Mouse (Mus musculus) kidney, embryonic 14.5 days (tissue): ENCODE measurements around the gene Lgalsl. TPM values are rescaled to one million over a fixed set of nuclear protein-coding genes. Genes with fewer than 3 reads are reported as not detected.

Experiments used
- ATAC-seq: fragments of 200-750 bp; cut with Nextera tagmentation; 2 replicates; pipeline ENCODE4 v1.8.0; 2017; ENCODE audit warnings: moderate number of reproducible peaks, mild to moderate bottlenecking, moderate TSS enrichment, moderate library complexity; ENCODE audit not compliant: low FRiP score, low TSS enrichment
- H3K27ac ChIP-seq: fragments of 300-500 bp; sonication (generic); 2 replicates; pipeline ENCODE4 v1.5.1; 2014; ENCODE audit warnings: low read depth, mild to moderate bottlenecking, low read length, moderate library complexity, mixed read lengths
- H3K27me3 ChIP-seq: fragments of 300-500 bp; sonication (generic); 2 replicates; pipeline ENCODE4 v1.6.1; 2014; ENCODE audit warnings: mild to moderate bottlenecking, low read length; ENCODE audit not compliant: control insufficient read depth, insufficient read depth
- H3K36me3 ChIP-seq: fragments of 300-500 bp; sonication (generic); 2 replicates; pipeline ENCODE4 v1.6.1; 2014; ENCODE audit warnings: low read length, mixed read lengths; ENCODE audit not compliant: control insufficient read depth, insufficient read depth
- H3K4me1 ChIP-seq: fragments of 300-500 bp; sonication (generic); 2 replicates; pipeline ENCODE4 v1.6.1; 2014; ENCODE audit warnings: low read length, mixed read lengths; ENCODE audit not compliant: control insufficient read depth, insufficient read depth
- H3K4me2 ChIP-seq: fragments of 300-500 bp; sonication (generic); replicated peaks from 2 replicates; pipeline ENCODE4 v1.6.1; 2014; ENCODE audit warnings: low read depth, mild to moderate bottlenecking, low read length
- H3K4me3 ChIP-seq: fragments of 300-500 bp; sonication (generic); 2 replicates; pipeline ENCODE4 v1.5.1; 2014; ENCODE audit warnings: mild to moderate bottlenecking, low read length
- H3K9ac ChIP-seq: fragments of 300-500 bp; sonication (generic); 2 replicates; pipeline ENCODE4 v1.6.1; 2014; ENCODE audit warnings: low read depth, mild to moderate bottlenecking, low read length, moderate library complexity
- H3K9me3 ChIP-seq: fragments of 300-500 bp; sonication (generic); 2 replicates; pipeline ENCODE4 v1.6.1; 2016; ENCODE audit warnings: low read length; ENCODE audit not compliant: control insufficient read depth
- WGBS: fragments of 180-500 bp; shearing (Covaris S2); extraction: QIAGEN DNeasy Blood & Tissue Kit; methylation state at CpG from one replicate; pipeline ENCODE4 v1.1.7; 2014; 5-methylcytosine and 5-hydroxymethylcytosine counted together
- polyA plus RNA-seq: library from polyadenylated mRNA; unstranded; fragments of >200 nt; fragmentation: Nextera tagmentation; extraction: Ambion mirVana; gene quantifications from 2 replicates; pipeline ENCODE4 v1.2.1, GENCODE M21; 2014

Gene Lgalsl
- polyA plus RNA-seq, 1 experiment from 2014 or later: 30.6 TPM

DNA sequence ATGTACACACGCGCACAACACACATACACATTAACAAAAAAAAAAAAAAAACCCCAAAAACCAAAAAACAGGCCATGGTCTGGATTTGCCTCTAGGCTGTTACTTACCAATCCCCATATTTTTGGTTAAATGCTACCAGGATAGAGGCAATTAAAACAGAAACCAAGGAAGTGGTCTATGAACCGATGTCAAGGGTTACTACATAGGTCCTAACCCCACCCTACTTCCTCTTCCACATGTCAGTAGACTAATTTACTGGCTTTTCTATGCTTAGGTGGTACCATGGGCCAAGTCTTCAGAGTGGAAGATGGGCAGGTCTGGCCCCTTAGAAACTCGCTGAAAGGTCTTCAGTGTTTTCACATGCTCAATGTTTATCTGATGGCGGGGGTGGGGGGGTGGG is 24.2 kb downstream of the Lgalsl start:
- no peak overlapping the region for H3K4me3 ChIP-seq
- H3K9me3 ChIP-seq: no peaks in the 10 kb centered on the region
- H3K4me1 ChIP-seq: no peaks in the 10 kb centered on the region
- no peak for ATAC-seq
- no peaks in the 10 kb centered on the region for H3K36me3 ChIP-seq
- no peak overlapping the region for H3K4me2 ChIP-seq
- no peaks in the 10 kb centered on the region for H3K27me3 ChIP-seq
- H3K27ac ChIP-seq: no peak overlapping the region
- no peak overlapping the region for H3K9ac ChIP-seq
- WGBS: 85% methylated on average over 5 of the region's 5 CpGs

DNA sequence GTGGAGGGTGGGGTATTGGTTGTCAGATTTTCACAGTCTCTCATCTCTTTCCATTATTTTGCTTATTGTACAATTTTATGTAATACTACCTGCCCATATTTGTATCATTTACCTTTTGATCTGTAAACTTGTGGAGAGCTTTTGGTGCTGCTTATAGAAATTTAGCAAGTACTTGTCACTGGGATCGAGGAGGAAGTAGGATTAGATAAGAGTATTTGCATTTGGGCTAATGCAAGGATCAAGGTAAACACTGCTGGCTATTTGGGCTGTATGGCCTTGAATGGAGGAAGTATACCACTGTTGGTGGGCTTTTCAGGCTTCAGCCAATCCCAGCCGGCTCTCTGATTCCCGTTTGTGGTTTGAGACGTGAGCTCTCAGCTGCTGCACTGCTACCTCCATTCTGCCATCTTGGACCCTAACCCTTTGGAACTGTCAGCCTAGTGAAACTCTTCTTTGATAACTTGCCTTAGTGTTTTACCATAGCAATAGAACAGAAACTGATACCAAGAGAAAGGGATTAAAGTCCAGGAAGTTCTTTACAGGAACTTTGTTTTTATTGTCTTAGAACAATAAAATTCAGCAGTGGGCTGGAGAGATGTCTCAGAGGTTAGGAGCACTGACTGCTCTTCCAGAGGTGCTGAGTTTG is 25.1 kb downstream of the Lgalsl start:
- no peaks in the 10 kb centered on the region for H3K4me1 ChIP-seq
- H3K4me3 ChIP-seq: no peak overlapping the region
- no peaks in the 10 kb centered on the region for H3K27me3 ChIP-seq
- H3K4me2 ChIP-seq: no peak overlapping the region
- H3K9ac ChIP-seq: no peak overlapping the region
- ATAC-seq: no peak
- WGBS: 64% methylated on average over 4 of the region's 4 CpGs
- no peaks in the 10 kb centered on the region for H3K9me3 ChIP-seq
- no peaks in the 10 kb centered on the region for H3K36me3 ChIP-seq
- H3K27ac ChIP-seq: no peak overlapping the region

DNA sequence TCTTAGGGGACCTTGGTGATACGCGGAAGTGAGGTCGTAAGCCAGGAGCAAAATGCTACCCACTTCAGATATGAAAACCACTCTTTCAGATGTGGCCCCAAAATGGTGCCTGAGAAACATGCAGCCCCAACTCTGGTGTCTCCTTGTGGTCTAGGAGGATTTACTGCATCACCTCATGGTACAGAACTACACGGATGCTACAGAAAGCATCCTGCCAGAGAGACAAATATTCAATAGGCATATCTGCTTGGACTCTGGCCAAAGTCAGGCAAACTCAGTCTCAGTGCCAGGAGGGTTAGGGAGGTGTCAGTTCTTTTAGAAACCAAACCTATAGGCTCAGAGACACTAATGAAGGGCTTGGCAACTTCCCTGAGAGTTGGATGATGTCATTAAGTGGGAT is 26.4 kb downstream of the Lgalsl start:
- Histone ChIP-seq H3K27me3 (no peaks in the 10 kb centered on the region), H3K4me2 (no peak overlapping the region), H3K4me3 (no peak overlapping the region), H3K9ac (no peak overlapping the region), H3K4me1 (no peaks in the 10 kb centered on the region), H3K36me3 (no peaks in the 10 kb centered on the region), H3K27ac (no peak overlapping the region), H3K9me3 (no peaks in the 10 kb centered on the region)
- WGBS: 91% methylated on average over 4 of the region's 4 CpGs
- ATAC-seq: no peak

DNA sequence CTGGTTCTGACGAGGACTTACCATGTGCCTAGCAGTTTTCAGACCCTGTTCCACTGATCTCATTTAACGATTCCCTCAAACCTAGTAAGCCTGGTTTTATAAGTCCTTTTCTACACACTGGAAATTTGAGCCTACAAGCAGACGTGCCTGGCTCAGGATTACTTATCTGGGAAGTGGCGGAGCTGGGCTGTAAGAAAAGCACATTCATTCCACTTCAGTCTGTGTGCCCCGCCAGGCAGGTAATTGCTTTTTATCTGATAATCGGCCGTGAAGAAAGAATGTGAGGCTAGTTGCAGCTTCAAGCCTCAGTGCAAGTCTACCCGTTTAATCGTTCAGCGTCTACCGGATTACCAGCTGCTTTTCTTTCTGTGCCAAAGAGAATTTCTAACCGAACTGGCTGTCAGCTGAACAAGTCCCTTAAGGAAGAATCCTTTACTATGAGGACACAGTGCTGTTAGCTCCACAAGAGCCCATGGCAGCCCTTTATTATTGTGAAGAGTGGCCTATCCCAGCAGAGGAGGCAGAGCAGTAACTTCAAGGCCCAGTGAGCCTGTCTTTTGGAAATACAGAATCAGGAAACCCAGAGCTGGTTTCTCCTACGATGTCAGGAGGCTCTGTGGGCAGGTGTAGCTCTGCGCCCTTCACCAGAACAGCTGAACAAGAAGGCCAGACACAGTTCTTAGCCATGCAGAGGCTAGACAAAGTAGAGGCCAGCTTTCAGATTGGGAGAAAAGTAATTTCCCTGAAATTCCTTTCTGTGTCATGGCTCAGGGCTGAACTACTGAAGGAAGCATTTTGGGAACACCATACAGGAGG is 30.4 kb downstream of the Lgalsl start:
- Histone ChIP-seq H3K4me1 (no peaks in the 10 kb centered on the region), H3K4me3 (no peak overlapping the region), H3K27ac (no peak overlapping the region; the same call in 1 of the 2 replicates), H3K9me3 (peaks cover 2% of the 10 kb centered on the region; the same call in 1 of the 2 replicates), H3K9ac (no peak overlapping the region), H3K36me3 (no peaks in the 10 kb centered on the region), H3K27me3 (no peaks in the 10 kb centered on the region), H3K4me2 (no peak overlapping the region)
- 24% methylated on average over 14 of the region's 14 CpGs for WGBS
- ATAC-seq: peak; percentile 32

DNA sequence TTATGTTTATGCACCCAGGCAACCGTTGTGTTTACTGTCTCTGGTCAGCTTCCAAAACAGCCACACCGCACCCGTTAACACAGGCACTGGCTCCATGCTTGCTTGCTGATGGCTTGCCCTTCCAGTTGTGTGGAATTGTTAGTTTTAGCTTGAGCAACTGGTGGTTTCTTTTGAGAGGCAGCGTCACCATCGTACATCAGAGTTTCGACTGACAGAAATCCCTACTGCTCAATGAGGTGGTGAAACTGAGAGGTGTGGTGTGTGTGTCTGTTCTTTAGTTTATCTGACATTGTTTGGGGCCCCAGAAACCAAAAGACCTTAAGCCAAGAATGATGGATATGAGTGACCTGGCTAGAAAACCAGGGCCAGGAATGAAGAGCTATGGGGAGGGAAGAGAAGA is 33.0 kb downstream of the Lgalsl start:
- Histone ChIP-seq H3K4me3 (no peak overlapping the region), H3K4me1 (0 out of 2 replicates have a peak, but pooled peaks cover 2% of the 10 kb centered on the region), H3K36me3 (no peaks in the 10 kb centered on the region), H3K27me3 (no peaks in the 10 kb centered on the region), H3K27ac (no peak overlapping the region), H3K9ac (no peak overlapping the region), H3K4me2 (no peak overlapping the region), H3K9me3 (peaks cover 2% of the 10 kb centered on the region; the same call in 1 of the 2 replicates)
- ATAC-seq: no peak
- WGBS: 91% methylated on average over 6 of the region's 6 CpGs

DNA sequence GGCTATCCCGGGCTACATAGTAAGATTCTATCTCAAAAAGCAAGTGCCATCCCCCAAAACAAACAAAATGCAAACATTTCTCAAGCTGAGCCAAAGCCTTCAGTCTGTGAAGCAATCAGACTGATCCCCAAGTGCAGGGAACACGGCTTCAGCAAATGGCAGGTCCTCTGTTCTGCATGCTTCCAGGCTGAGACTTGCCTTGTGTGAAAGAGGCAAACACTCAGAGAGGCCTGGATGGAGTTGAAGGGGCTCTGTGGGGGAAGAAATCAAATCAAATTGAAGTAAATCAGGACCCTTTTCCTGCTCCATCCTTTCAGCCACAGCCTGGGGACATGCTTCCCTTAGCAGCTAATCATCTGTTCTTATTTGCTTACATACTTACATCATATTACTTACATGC is 35.4 kb downstream of the Lgalsl start:
- 69% methylated on average over 2 of the region's 2 CpGs for WGBS
- Histone ChIP-seq H3K4me2 (no peak overlapping the region), H3K36me3 (no peaks in the 10 kb centered on the region), H3K4me3 (no peak overlapping the region), H3K9ac (no peak overlapping the region), H3K9me3 (peaks cover 2% of the 10 kb centered on the region; the same call in 1 of the 2 replicates), H3K27me3 (no peaks in the 10 kb centered on the region), H3K4me1 (0 out of 2 replicates have a peak, but pooled peaks cover 2% of the 10 kb centered on the region), H3K27ac (no peak overlapping the region)
- ATAC-seq: no peak

DNA sequence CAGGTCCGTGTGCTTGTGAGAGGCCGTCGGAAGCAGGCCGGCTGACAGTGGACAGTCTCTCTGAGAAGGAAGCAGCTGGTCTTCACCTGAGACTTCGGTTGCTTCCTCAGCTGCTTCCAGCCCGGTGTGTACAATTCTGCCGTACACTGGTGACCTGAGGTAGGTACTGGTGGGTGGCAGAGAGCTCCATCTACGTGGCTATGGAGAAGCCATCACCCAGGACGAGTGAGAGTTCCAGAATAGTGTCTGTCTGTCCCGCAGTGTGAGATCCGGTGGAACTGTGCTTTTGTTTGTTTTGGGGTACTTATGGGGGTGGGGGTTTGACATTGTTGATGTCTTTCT is 36.0 kb downstream of the Lgalsl start:
- no peak overlapping the region for H3K4me3 ChIP-seq
- peaks cover 2% of the 10 kb centered on the region; the same call in 1 of the 2 replicates for H3K9me3 ChIP-seq
- H3K4me1 ChIP-seq: 0 out of 2 replicates have a peak, but pooled peaks cover 2% of the 10 kb centered on the region
- H3K27ac ChIP-seq: no peak overlapping the region
- no peak overlapping the region for H3K9ac ChIP-seq
- WGBS: 50% methylated on average over 11 of the region's 11 CpGs
- H3K27me3 ChIP-seq: no peaks in the 10 kb centered on the region
- H3K4me2 ChIP-seq: 0 out of 2 replicates have a peak overlapping the region, but pooled peaks have one; percentile 13
- no peak; the same call in 1 of the 2 replicates for ATAC-seq
- H3K36me3 ChIP-seq: no peaks in the 10 kb centered on the region

DNA sequence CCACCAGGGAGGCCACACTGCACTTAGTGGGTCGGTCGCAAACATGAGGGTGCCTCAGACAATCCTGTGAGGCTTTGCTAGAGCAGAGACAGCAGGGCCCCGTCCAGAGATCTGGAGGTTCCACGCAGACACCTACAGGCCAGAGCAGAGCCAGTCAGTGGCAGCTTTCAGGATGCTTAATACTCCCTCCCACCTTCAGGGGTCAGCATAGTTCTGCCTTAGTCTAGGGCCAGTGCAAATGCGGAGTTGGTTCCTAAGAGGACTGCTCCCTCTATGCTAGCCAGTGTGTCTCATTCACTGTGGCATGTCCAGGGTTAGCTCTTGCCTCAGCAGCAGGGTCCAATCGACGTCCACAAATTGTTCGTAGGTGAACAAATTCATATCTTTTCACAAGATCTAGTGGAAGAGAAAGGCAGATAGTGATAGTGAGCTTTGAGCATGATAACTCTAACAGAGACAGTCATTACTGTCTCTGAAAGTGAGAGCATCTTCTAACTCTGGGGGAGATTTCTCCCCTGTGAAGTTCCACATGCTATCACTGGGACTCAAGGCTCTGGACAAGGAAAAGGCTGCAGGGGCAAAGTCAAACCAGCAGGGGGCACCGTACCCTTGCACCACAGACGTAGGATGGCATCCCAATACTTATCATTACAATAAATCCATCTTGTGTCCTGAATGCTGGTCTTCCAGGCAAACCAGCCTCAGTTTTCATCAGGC is 36.5 kb downstream of the Lgalsl start:
- WGBS: 30% methylated on average over 10 of the region's 10 CpGs
- peak; percentile 92 for ATAC-seq
- 0 out of 2 replicates have a peak overlapping the region, but pooled peaks have one; percentile 13 for H3K4me2 ChIP-seq

More for the DNA sequence above, 36.5 kb downstream of the Lgalsl start:
- Histone ChIP-seq H3K36me3 (no peaks in the 10 kb centered on the region), H3K27me3 (no peaks in the 10 kb centered on the region), H3K9me3 (peaks cover 2% of the 10 kb centered on the region; the same call in 1 of the 2 replicates), H3K4me1 (0 out of 2 replicates have a peak, but pooled peaks cover 2% of the 10 kb centered on the region), H3K9ac (no peak overlapping the region), H3K4me3 (no peak overlapping the region), H3K27ac (no peak overlapping the region)
